13 mouse cellular contexts compared by ENCODE assay signal in genomic region chr1:128372143-128372860, GRCm38 (mm10). TPM values are rescaled to one million over a fixed set of nuclear protein-coding genes. Genes with fewer than 3 reads are reported as not detected.
DNase-seq lines count a peak whose midpoint lies in the region; ATAC-seq lines count a peak whose summit lies in the region.
"Had no signal": no experiment of that assay in that cellular context is flagged by ENCODE, and none has a peak within 500 bp of the region (broad histone marks: within the 10 kb centered on the region; RNA-seq: fewer than 3 reads in every experiment).

No protein-coding gene starts in this region.

- peak; percentile 25 for DNase-seq in layer of hippocampus, adult 9-10 months (ENCODE audit: low spot score)
- DNase-seq in layer of hippocampus, postnatal 25 days (ENCODE audit: extremely low spot score in 1 of 2, low spot score in 1 of 2), result no peak
- DNase-seq in CD4-positive, CD25-positive, alpha-beta regulatory T cell, adult 2 months (ENCODE audit: low read depth, low spot score), result peak; percentile 52
- peak; percentile 34 for DNase-seq in embryonic facial prominence, embryonic 14.5 days (ENCODE audit: low spot score)
- no peak for DNase-seq in gastrocnemius, postnatal 25 days
- DNase-seq in right cerebral cortex, postnatal 14 days, result no peak
- DNase-seq: cerebellum, adult 11-12 months; kidney, postnatal 14 days; right cerebral cortex, adult 18-20 months had no signal

- no peaks in the 10 kb centered on the region for H3K9me3 ChIP-seq in forebrain, embryonic 13.5 days (replicated peaks)
- no peaks in the 10 kb centered on the region for H3K9me3 ChIP-seq in forebrain, embryonic 12.5 days
- H3K9me3 ChIP-seq in embryonic facial prominence, embryonic 14.5 days (ENCODE audit: control insufficient read depth, low read length), result no peaks in the 10 kb centered on the region
- H3K9me3 ChIP-seq: heart, embryonic 15.5 days; limb, embryonic 15.5 days had no signal

- H3K4me3 ChIP-seq in forebrain, embryonic 13.5 days, result no peak overlapping the region
- H3K4me3 ChIP-seq in forebrain, embryonic 12.5 days (replicated peaks), result no peak overlapping the region
- H3K4me3 ChIP-seq in embryonic facial prominence, embryonic 14.5 days (ENCODE audit: low read depth, low read length), result no peak overlapping the region
- H3K4me3 ChIP-seq: heart, embryonic 15.5 days; limb, embryonic 15.5 days had no signal

- H3K4me1 ChIP-seq in forebrain, embryonic 13.5 days, result no peaks in the 10 kb centered on the region
- no peaks in the 10 kb centered on the region for H3K4me1 ChIP-seq in forebrain, embryonic 12.5 days
- H3K4me1 ChIP-seq in embryonic facial prominence, embryonic 14.5 days (ENCODE audit: control insufficient read depth, insufficient read depth, low read length), result no peaks in the 10 kb centered on the region
- H3K4me1 ChIP-seq: heart, embryonic 15.5 days; limb, embryonic 15.5 days had no signal

- peak; percentile 55; the same call in 1 of the 2 replicates for ATAC-seq in forebrain, embryonic 13.5 days
- no peak for ATAC-seq in forebrain, embryonic 12.5 days (ENCODE audit: low FRiP score)
- no peak for ATAC-seq in embryonic facial prominence, embryonic 14.5 days (ENCODE audit: low read depth)

- no peak overlapping the region for H3K4me2 ChIP-seq in forebrain, embryonic 13.5 days
- H3K4me2 ChIP-seq in forebrain, embryonic 12.5 days, result no peak overlapping the region
- H3K4me2 ChIP-seq in embryonic facial prominence, embryonic 14.5 days (ENCODE audit: low read depth, low read length), result no peak overlapping the region
- H3K4me2 ChIP-seq: heart, embryonic 15.5 days; limb, embryonic 15.5 days had no signal

- H3K27me3 ChIP-seq in forebrain, embryonic 13.5 days, result no peaks in the 10 kb centered on the region
- no peaks in the 10 kb centered on the region for H3K27me3 ChIP-seq in forebrain, embryonic 12.5 days
- no peaks in the 10 kb centered on the region for H3K27me3 ChIP-seq in embryonic facial prominence, embryonic 14.5 days (replicated peaks; ENCODE audit: control insufficient read depth, insufficient read depth, low read length)
- H3K27me3 ChIP-seq: heart, embryonic 15.5 days; limb, embryonic 15.5 days had no signal

- WGBS in forebrain, embryonic 13.5 days, result 78% methylated on average over 7 of the region's 7 CpGs
- 85% methylated on average over 7 of the region's 7 CpGs for WGBS in forebrain, embryonic 12.5 days
- 83% methylated on average over 7 of the region's 7 CpGs for WGBS in embryonic facial prominence, embryonic 14.5 days

- peaks cover 22% of the 10 kb centered on the region for H3K36me3 ChIP-seq in forebrain, embryonic 13.5 days (ENCODE audit: poor library complexity, severe bottlenecking)
- peaks cover 10% of the 10 kb centered on the region for H3K36me3 ChIP-seq in forebrain, embryonic 12.5 days (replicated peaks)
- H3K36me3 ChIP-seq in embryonic facial prominence, embryonic 14.5 days (ENCODE audit: control insufficient read depth, insufficient read depth, low read length), result peaks cover 34% of the 10 kb centered on the region

- no peak overlapping the region for H3K9ac ChIP-seq in forebrain, embryonic 13.5 days
- H3K9ac ChIP-seq in forebrain, embryonic 12.5 days, result no peak overlapping the region
- H3K9ac ChIP-seq in embryonic facial prominence, embryonic 14.5 days (ENCODE audit: low read depth, low read length), result no peak overlapping the region
- H3K9ac ChIP-seq: heart, embryonic 15.5 days; limb, embryonic 15.5 days had no signal

- no peak overlapping the region for H3K27ac ChIP-seq in forebrain, embryonic 13.5 days
- H3K27ac ChIP-seq in forebrain, embryonic 12.5 days, result no peak overlapping the region
- H3K27ac ChIP-seq in embryonic facial prominence, embryonic 14.5 days (replicated peaks; ENCODE audit: low read depth, low read length), result no peak overlapping the region
- H3K27ac ChIP-seq: heart, embryonic 15.5 days; limb, embryonic 15.5 days had no signal

RNA-seq across cellular contexts. Expression of gene Mcm6, which starts 12.8 kb away (rescaled TPM):
- 172 and 197 TPM in 2 replicates for polyA plus RNA-seq in forebrain, embryonic 13.5 days (2015; fragmentation: Nextera tagmentation; extraction: Ambion mirVana)
- polyA plus RNA-seq in forebrain, embryonic 12.5 days (2016; fragmentation: Nextera tagmentation; extraction: Ambion mirVana), result 256 and 263 TPM in 2 replicates
- total RNA-seq in layer of hippocampus, postnatal 25 days (2021), result 10 to 100 TPM; 16.6 to 17.5 TPM
- polyA plus RNA-seq in embryonic facial prominence, embryonic 14.5 days (2014; fragmentation: Nextera tagmentation; extraction: Ambion mirVana), result 185 and 216 TPM in 2 replicates
- 1 to 10 TPM; 3.2 to 6.2 TPM for total RNA-seq in gastrocnemius, postnatal 25 days (2021)

RNA-seq across cellular contexts. Expression of gene Lct, which starts 44.2 kb away (rescaled TPM):
- 0.10 and 0.42 TPM in 2 replicates for polyA plus RNA-seq in forebrain, embryonic 13.5 days (2015; fragmentation: Nextera tagmentation; extraction: Ambion mirVana)
- polyA plus RNA-seq in forebrain, embryonic 12.5 days (2016; fragmentation: Nextera tagmentation; extraction: Ambion mirVana), result 0.13 and 0.24 TPM in 2 replicates
- 10 to 100 TPM; 61.6 to 63.3 TPM for total RNA-seq in layer of hippocampus, postnatal 25 days (2021)
- 0.13 and 0.37 TPM in 2 replicates for polyA plus RNA-seq in embryonic facial prominence, embryonic 14.5 days (2014; fragmentation: Nextera tagmentation; extraction: Ambion mirVana)
- not detected for total RNA-seq in gastrocnemius, postnatal 25 days (2021)

RNA-seq across cellular contexts. Expression of gene Dars, which starts 44.9 kb away (rescaled TPM):
- polyA plus RNA-seq in forebrain, embryonic 13.5 days (2015; fragmentation: Nextera tagmentation; extraction: Ambion mirVana), result 146 and 156 TPM in 2 replicates
- 164 and 165 TPM in 2 replicates for polyA plus RNA-seq in forebrain, embryonic 12.5 days (2016; fragmentation: Nextera tagmentation; extraction: Ambion mirVana)
- 10 to 100 TPM; 68.7 to 70.1 TPM for total RNA-seq in layer of hippocampus, postnatal 25 days (2021)
- 97.8 and 104 TPM in 2 replicates for polyA plus RNA-seq in embryonic facial prominence, embryonic 14.5 days (2014; fragmentation: Nextera tagmentation; extraction: Ambion mirVana)
- 10 to 100 TPM; 61.3 to 61.8 TPM for total RNA-seq in gastrocnemius, postnatal 25 days (2021)

Comparison
In these comparisons a context has a peak if more than half of its experiments do, and no peak if none do; other contexts are left out.
1. DNase-seq: peak in layer of hippocampus, adult 9-10 months (single experiment), CD4-positive, CD25-positive, alpha-beta regulatory T cell, adult 2 months (single experiment) and embryonic facial prominence, embryonic 14.5 days (single experiment); none in layer of hippocampus, postnatal 25 days (0 of 2), gastrocnemius, postnatal 25 days (single experiment) and right cerebral cortex, postnatal 14 days (single experiment).